Mouse (Mus musculus): Measurements from ENCODE around the gene Bean1.

GRCm38 (mm10) chr8:104188459-104188858, 18.2 kb downstream of the Bean1 start:
- TF ChIP-seq CTCF (IDR thresholded peaks at IDR 0.05; ENCODE audit: borderline replicate concordance, control insufficient read depth, extremely low read depth, insufficient read depth, low read length, poor library complexity): no peak
- no peak for TF ChIP-seq POLR2A (IDR thresholded peaks at IDR 0.05; ENCODE audit: control insufficient read depth, extremely low read depth, insufficient read depth, low read length, poor library complexity)

All from thymus, adult 2 months (tissue).